Mouse (Mus musculus) embryo, embryonic 10 days (tissue): ENCODE results near the gene Brinp3.

Source experiments
- DNase-seq: peaks from one replicate; pipeline ENCODE4 v3.0.0-alpha.2; 2015; ENCODE audit warnings: low spot score

Gene Brinp3

GRCm38 (mm10) chr1:146792826-146793225 lies 298.3 kb downstream of the Brinp3 start:
- no peak for DNase-seq

- no peak for DNase-seq
Measured at GRCm38 (mm10) chr1:146799986-146800553, 305.5 kb downstream of the Brinp3 start.

GRCm38 (mm10) chr1:146801821-146802220 lies 307.3 kb downstream of the Brinp3 start:
- DNase-seq = no peak

- DNase-seq = no peak
Measured at GRCm38 (mm10) chr1:146807765-146808164, 313.2 kb downstream of the Brinp3 start.

- no peak for DNase-seq
Measured at GRCm38 (mm10) chr1:146833888-146834287, 339.3 kb downstream of the Brinp3 start.

- no peak for DNase-seq
Measured at GRCm38 (mm10) chr1:146844087-146844486, 349.5 kb downstream of the Brinp3 start.

- DNase-seq = no peak
Measured at GRCm38 (mm10) chr1:146848892-146849291, 354.3 kb downstream of the Brinp3 start.

GRCm38 (mm10) chr1:146850147-146850546 lies 355.6 kb downstream of the Brinp3 start:
- no peak for DNase-seq

- no peak for DNase-seq
Measured at GRCm38 (mm10) chr1:146898636-146899035, 404.1 kb downstream of the Brinp3 start.

- no peak for DNase-seq
Measured at GRCm38 (mm10) chr1:146901691-146902090, 407.1 kb downstream of the Brinp3 start.

GRCm38 (mm10) chr1:146939463-146940389 lies 445.2 kb downstream of the Brinp3 start:
- DNase-seq = no peak
